Mouse (Mus musculus): ENCODE measurements around the gene Eapp.
A peak's percentile ranks its signal among the peaks of the same experiment; 100 is the strongest.
"Not testable (repeated sequence)": the region's sequence is repeated elsewhere in the genome, so short reads cannot be mapped to it uniquely, and the experiment has no call there.

The Eapp gene

GRCm38 (mm10) chr12:54695511-54696241 is at the start of gene Eapp:
Gene Eapp, minus strand, starts transcription at chr12:54695897.
- peak; percentile 96 for DNase-seq

GRCm38 (mm10) chr12:54738661-54739243 is 43.1 kb upstream of the Eapp start:
- not testable (repeated sequence) for DNase-seq

DNA sequence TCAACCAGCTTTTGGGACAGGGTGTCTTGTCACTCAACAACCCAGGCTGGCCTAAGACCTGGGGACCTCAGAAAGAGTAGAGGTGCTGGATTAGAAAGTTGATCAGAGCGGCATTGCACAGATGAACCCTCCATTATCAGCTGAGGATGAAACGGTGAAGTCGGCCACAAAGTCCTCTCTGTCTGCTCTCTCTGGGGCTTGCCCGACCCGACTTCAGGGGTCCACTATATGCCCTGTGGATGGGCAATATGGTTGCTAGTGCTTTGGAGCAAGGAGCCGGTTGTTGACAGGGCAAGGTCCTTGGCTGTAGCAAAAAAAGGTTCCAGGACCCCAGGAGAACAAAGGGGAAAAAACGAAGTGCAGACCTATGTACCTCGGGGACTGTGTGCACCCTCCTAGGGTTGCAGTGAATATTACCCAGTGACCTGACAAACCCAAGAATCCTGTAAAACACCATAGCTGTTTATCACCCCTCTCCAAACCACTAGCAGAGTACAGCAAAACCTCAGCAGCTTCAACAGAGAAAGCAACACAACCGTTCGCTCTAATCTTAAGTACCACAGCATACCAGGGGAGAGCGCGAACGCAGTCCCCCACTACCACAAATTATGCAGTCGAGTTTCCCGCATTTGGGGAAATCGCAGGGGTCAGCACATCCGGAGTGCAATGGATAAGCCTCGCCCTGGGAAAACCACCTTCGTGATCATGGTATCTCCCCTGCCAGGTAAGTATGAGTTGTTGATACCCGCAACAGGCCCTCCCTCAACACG is 42.4 kb upstream of the Eapp start:
- DNase-seq = not testable (repeated sequence)

- not testable (repeated sequence) for DNase-seq
Measured at GRCm38 (mm10) chr12:54734307-54735131, 38.8 kb upstream of the Eapp start.

GRCm38 (mm10) chr12:54729140-54730059 is 33.7 kb upstream of the Eapp start:
- not testable (repeated sequence) for DNase-seq

DNA sequence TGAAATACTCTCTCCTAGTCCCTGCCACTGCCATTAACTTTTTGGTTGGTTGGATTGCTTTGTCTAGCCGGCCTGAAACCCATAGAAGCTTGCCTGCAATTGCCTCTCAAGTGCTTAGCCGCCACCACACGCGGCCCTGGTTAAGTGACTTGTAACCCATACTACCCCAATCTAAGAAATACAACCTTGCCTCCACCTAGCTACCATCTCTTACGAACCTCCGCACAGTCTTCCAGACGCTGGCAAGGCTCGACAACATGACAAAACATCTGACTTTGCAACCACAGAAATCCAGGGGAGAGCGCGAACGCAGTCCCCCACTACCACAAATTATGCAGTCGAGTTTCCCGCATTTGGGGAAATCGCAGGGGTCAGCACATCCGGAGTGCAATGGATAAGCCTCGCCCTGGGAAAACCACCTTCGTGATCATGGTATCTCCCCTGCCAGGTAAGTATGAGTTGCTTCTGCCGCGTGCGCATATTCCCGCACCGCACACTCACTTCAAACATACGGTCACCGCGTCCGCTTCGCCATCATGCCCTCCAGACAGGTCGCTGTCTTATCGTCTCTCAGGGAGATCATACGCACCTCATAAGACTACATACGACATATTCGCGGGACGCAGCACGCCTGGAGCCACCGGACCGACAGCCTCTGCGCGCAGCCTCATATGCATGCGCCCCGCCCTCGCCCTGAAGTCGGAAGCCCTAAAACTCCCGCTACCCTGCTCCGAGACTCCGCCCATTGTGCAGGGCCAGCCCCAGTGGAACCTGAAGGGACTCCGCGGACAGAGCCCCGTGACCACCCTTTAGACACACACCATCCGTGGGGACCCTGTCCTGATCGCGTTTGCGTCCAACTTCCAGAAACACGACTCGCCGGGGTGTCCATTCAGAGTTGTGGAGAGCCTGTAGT is 23.4 kb upstream of the Eapp start:
- DNase-seq = not testable (repeated sequence)

DNA sequence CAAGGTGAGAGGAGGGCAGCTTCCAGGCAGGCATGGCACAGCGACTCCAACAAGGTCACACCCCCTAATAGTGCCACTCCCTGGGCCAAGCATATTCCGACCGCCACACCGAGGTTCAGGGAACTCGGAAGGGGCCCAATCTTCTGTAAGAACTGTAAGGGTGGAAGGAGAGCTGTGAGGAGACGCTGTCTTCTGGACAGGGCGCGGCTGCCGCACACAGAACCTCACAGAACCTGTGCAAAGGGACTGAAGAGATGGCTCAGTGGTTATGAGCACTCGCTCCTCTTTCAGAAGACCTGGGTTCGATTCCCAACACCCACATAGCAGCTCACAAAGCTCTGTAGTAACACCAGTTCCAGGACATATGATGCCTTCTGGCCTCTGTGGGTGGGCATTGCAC is 21.8 kb upstream of the Eapp start:
- not testable (repeated sequence) for DNase-seq

GRCm38 (mm10) chr12:54713822-54714626 is 18.3 kb upstream of the Eapp start:
- not testable (repeated sequence) for DNase-seq

- DNase-seq = not testable (repeated sequence)
Measured at GRCm38 (mm10) chr12:54710494-54710879, 14.8 kb upstream of the Eapp start.

- DNase-seq = not testable (repeated sequence)
Measured at GRCm38 (mm10) chr12:54709691-54710493, 14.2 kb upstream of the Eapp start.

GRCm38 (mm10) chr12:54699394-54699793 is 3.7 kb upstream of the Eapp start:
- DNase-seq = no peak

DNA sequence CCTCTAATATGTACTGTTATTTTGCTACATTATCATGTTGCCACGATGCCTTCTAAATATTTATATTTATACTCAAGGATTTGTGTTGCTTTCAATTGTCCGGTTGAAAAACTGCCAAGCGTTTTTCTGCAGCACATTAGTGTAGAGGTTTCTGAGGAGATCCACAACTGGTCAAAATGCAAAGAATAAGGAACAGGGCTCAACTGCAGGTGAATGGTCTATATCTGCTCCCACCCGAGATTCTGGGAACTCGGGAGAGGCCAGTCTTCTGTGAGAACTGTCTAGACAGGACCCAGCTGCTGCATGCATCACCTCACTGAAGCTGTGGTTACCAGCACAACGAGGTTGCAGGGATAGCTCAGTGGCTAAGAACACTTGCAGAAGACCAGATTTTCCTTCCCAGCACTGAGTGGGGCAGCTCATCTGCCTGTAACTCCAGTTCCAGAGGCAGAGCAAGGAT is 2.1 kb upstream of the Eapp start:
- no peak for DNase-seq

- peak; percentile 35 for DNase-seq
Measured at GRCm38 (mm10) chr12:54697003-54697597, 1.4 kb upstream of the Eapp start.

- DNase-seq = peak; percentile 95
Measured at GRCm38 (mm10) chr12:54696242-54697002, 725 bp upstream of the Eapp start.

- no peak for DNase-seq
Measured at GRCm38 (mm10) chr12:54694847-54695510, 718 bp downstream of the Eapp start.

GRCm38 (mm10) chr12:54689082-54689481 is 6.6 kb downstream of the Eapp start:
- no peak for DNase-seq

DNA sequence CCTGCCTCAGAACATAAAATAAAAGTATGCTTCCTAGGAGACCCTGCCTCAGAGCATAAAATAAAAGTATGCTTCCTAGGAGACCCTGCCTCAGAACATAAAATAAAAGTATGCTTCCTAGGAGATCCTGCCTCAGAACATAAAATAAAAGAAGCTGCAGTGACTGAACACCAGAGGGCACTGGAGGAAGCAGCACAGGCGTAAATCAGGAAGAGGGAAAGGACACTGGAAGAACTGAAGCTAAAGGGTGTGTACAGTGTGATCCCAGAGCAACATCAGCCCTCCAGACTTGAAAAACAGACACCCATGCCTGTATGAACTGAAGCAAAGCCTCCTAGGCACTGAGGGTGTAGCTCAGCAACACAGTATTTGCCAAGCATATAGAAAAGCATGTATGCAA is 12.5 kb downstream of the Eapp start:
- DNase-seq = no peak

Data from liver (tissue).